Mouse (Mus musculus) kidney, adult 2 months (tissue): ENCODE measurements at regions not wholly inside any gene's neighbourhood (a gene's known extent, or its start where the extent isn't known, plus 50 kb on each side); places are given as distances from the start of the nearest gene placed in this dataset.

Experiments
- CTCF ChIP-seq: fragments of 200-500 bp; conservative IDR thresholded peaks from 2 replicates; pipeline ENCODE4 v1.5.1; 2011; ENCODE audit warnings: low read depth, mild to moderate bottlenecking, control low read depth, low read length, moderate library complexity, mixed read lengths; ENCODE audit not compliant: insufficient read depth, insufficient read length
- POLR2A ChIP-seq: fragments of 200-500 bp; IDR thresholded peaks from one replicate; pipeline ENCODE4 v1.6.1; 2011; ENCODE audit warnings: low read depth, low read length, control low read depth

GRCm38 (mm10) chr6:101554965-101555604 lies 177.4 kb upstream of the Pdzrn3 start:
- TF ChIP-seq CTCF (no peak), POLR2A (no peak)
